15 mouse cellular contexts compared by ENCODE assay signal in genomic region chr10:96150401-96151116, GRCm38 (mm10). TPM values are rescaled to one million over a fixed set of nuclear protein-coding genes. Genes with fewer than 3 reads are reported as not detected.
DNase-seq lines count a peak whose midpoint lies in the region; ATAC-seq and TF ChIP-seq lines count a peak whose summit lies in the region.
"Had no signal": no experiment of that assay in that cellular context is flagged by ENCODE, and none has a peak within 500 bp of the region (broad histone marks: within the 10 kb centered on the region; RNA-seq: fewer than 3 reads in every experiment).

No protein-coding gene starts in this region.

- peak; percentile 63 for ATAC-seq in Patski
- peak; percentile 82 for ATAC-seq in megakaryocyte, adult 5-6 weeks (ENCODE audit: poor library complexity, severe bottlenecking)

- H3K27ac ChIP-seq in cerebellum, adult 2 months (ENCODE audit: insufficient read depth, low read length): no peak overlapping the region
- H3K27ac ChIP-seq: heart, embryonic 13.5 days; hindbrain, embryonic 13.5 days; liver, embryonic 15.5 days; stomach, postnatal 0 days had no signal

- peak; percentile 46 to 56 for DNase-seq in heart, adult 9 months (ENCODE audit: low spot score in 2 of 2)
- DNase-seq in heart, postnatal 4 days: no peak
- peak; percentile 46 for DNase-seq in Patski (ENCODE audit: low read depth, low spot score)
- peak; percentile 37 for DNase-seq in kidney, postnatal 14 days
- no peak for DNase-seq in retina, embryonic 14.5 days (ENCODE audit: low spot score)
- DNase-seq in cerebellum, adult 2 months: no peak
- DNase-seq: cerebellum, postnatal 36 days had no signal

- TF ChIP-seq CTCF in Patski (IDR thresholded peaks at IDR 0.05): no peak
- no peak for TF ChIP-seq CTCF in cerebellum, adult 2 months (IDR thresholded peaks at IDR 0.05; ENCODE audit: borderline replicate concordance, insufficient read depth, low read depth, low read length)

- H3K27me3 ChIP-seq in Patski: peaks cover 6% of the 10 kb centered on the region
- no peaks in the 10 kb centered on the region for H3K27me3 ChIP-seq in cerebellum, adult 2 months (ENCODE audit: control insufficient read depth, insufficient read depth, low read length)
- H3K27me3 ChIP-seq: heart, embryonic 13.5 days; hindbrain, embryonic 13.5 days; liver, embryonic 15.5 days had no signal

- in situ Hi-C loops in Patski (cut with MboI; ENCODE audit: low pct_unique_long_range_greater_than_20kb): no loop called here

- TF ChIP-seq POLR2A in cerebellum, adult 2 months (IDR thresholded peaks at IDR 0.05; ENCODE audit: borderline replicate concordance, insufficient read depth, low read length): no peak

- 90% methylated on average over 12 of the region's 12 CpGs for WGBS in cerebellum, adult 2 months

- CTCF ChIA-PET in Patski (lab: Charles Lee): no interaction called here

- no peak overlapping the region for H3K4me3 ChIP-seq in cerebellum, adult 2 months (replicated peaks; ENCODE audit: insufficient read depth, low read depth, low read length)
- H3K4me3 ChIP-seq: heart, embryonic 13.5 days; hindbrain, embryonic 13.5 days; liver, embryonic 15.5 days had no signal

- POLR2A ChIA-PET in Patski (lab: Charles Lee): no interaction called here

- no peaks in the 10 kb centered on the region for H3K4me1 ChIP-seq in cerebellum, adult 2 months (ENCODE audit: control insufficient read depth, insufficient read depth, low read length)
- H3K4me1 ChIP-seq: liver, embryonic 15.5 days had no signal

RNA-seq across cellular contexts. Expression of gene Gm5426, which starts 14.2 kb away (rescaled TPM):
- total RNA-seq in heart, postnatal 4 days (2021): not detected
- not detected for polyA plus RNA-seq in Patski (2021)
- total RNA-seq in megakaryocyte, adult 5-6 weeks (2015): not detected in 2 replicates
- not detected in 2 replicates for total RNA-seq in megakaryocyte, adult 5-6 weeks (2017)
- polyA plus RNA-seq in cerebellum, adult 2 months (2012; rRNA removed): not detected in 2 replicates
- polyA plus RNA-seq: brain, embryonic 14.5 days; heart, embryonic 13.5 days; hindbrain, embryonic 13.5 days; large intestine, adult 2 months; liver, embryonic 15.5 days; small intestine, adult 2 months; stomach, postnatal 0 days had no signal

Comparison
In these comparisons a context has a peak if more than half of its experiments do, and no peak if none do; other contexts are left out.
1. DNase-seq: peak in heart, adult 9 months (2 of 2), Patski (single experiment) and kidney, postnatal 14 days (single experiment); none in heart, postnatal 4 days (single experiment), retina, embryonic 14.5 days (single experiment) and cerebellum, adult 2 months (0 of 2).